Comparison of ENCODE assay signal across 8 mouse cellular contexts in genomic region chr11:43474225-43474774, GRCm38 (mm10). TPM values are rescaled to one million over a fixed set of nuclear protein-coding genes. Genes with fewer than 3 reads are reported as not detected.
DNase-seq lines count a peak whose midpoint lies in the region; ATAC-seq and TF ChIP-seq lines count a peak whose summit lies in the region.

Gene C1qtnf2, plus strand, starts transcription at chr11:43474276.

- H3K27ac ChIP-seq in forebrain, embryonic 10.5 days = peak within 1 kb of the TSS; percentile 53; the same call in 1 of the 2 replicates
- 0 out of 2 replicates have a peak within 1 kb of the TSS, but pooled peaks have one; percentile 1 for H3K27ac ChIP-seq in heart, postnatal 0 days (ENCODE audit: low read depth)
- no peak within 1 kb of the TSS for H3K27ac ChIP-seq in limb, embryonic 12.5 days
- no peak within 1 kb of the TSS for H3K27ac ChIP-seq in midbrain, embryonic 13.5 days

- no peaks in the 10 kb centered on the region for H3K9me3 ChIP-seq in forebrain, embryonic 10.5 days
- no peaks in the 10 kb centered on the region for H3K9me3 ChIP-seq in heart, postnatal 0 days (replicated peaks; ENCODE audit: control insufficient read depth, low read length)
- H3K9me3 ChIP-seq in limb, embryonic 12.5 days = no peaks in the 10 kb centered on the region
- H3K9me3 ChIP-seq in midbrain, embryonic 13.5 days = no peaks in the 10 kb centered on the region

- H3K4me2 ChIP-seq in heart, postnatal 0 days (ENCODE audit: low read depth, low read length) = peak within 1 kb of the TSS; percentile 68
- H3K4me2 ChIP-seq in limb, embryonic 12.5 days = peak within 1 kb of the TSS; percentile 66
- peak within 1 kb of the TSS; percentile 63 for H3K4me2 ChIP-seq in midbrain, embryonic 13.5 days (replicated peaks)

- no peak within 1 kb of the TSS; the same call in 1 of the 2 replicates for H3K9ac ChIP-seq in heart, postnatal 0 days (replicated peaks; ENCODE audit: low read depth, low read length)
- peak within 1 kb of the TSS; percentile 46; the same call in 1 of the 2 replicates for H3K9ac ChIP-seq in limb, embryonic 12.5 days (replicated peaks)
- H3K9ac ChIP-seq in midbrain, embryonic 13.5 days (replicated peaks) = peak within 1 kb of the TSS; percentile 58

- WGBS in forebrain, embryonic 10.5 days = 2% methylated on average over 24 of the region's 24 CpGs
- WGBS in heart, postnatal 0 days = 4% methylated on average over 24 of the region's 24 CpGs
- 5% methylated on average over 24 of the region's 24 CpGs for WGBS in limb, embryonic 12.5 days
- WGBS in midbrain, embryonic 13.5 days = 2% methylated on average over 24 of the region's 24 CpGs

- H3K4me3 ChIP-seq in forebrain, embryonic 10.5 days = peak within 1 kb of the TSS; percentile 51
- H3K4me3 ChIP-seq in heart, postnatal 0 days (ENCODE audit: low read depth, low read length) = peak within 1 kb of the TSS; percentile 42
- H3K4me3 ChIP-seq in limb, embryonic 12.5 days (replicated peaks) = peak within 1 kb of the TSS; percentile 33
- peak within 1 kb of the TSS; percentile 37 for H3K4me3 ChIP-seq in midbrain, embryonic 13.5 days (replicated peaks)

- peaks cover 29% of the 10 kb centered on the region for H3K27me3 ChIP-seq in forebrain, embryonic 10.5 days (ENCODE audit: poor library complexity, severe bottlenecking)
- no peaks in the 10 kb centered on the region for H3K27me3 ChIP-seq in heart, postnatal 0 days (ENCODE audit: control insufficient read depth, insufficient read depth, low read length)
- peaks cover 12% of the 10 kb centered on the region for H3K27me3 ChIP-seq in limb, embryonic 12.5 days
- H3K27me3 ChIP-seq in midbrain, embryonic 13.5 days = peaks cover 6% of the 10 kb centered on the region; the same call in 1 of the 2 replicates

- peak; percentile 79 for ATAC-seq in heart, postnatal 0 days (ENCODE audit: insufficient read depth, low read depth)
- ATAC-seq in limb, embryonic 12.5 days (ENCODE audit: insufficient number of reproducible peaks, insufficient read depth, low FRiP score, low TSS enrichment, low read depth) = peak; percentile 57; the same call in 1 of the 2 replicates
- peak; percentile 81 for ATAC-seq in midbrain, embryonic 13.5 days

- TF ChIP-seq EP300 in heart, postnatal 0 days (IDR thresholded peaks at IDR 0.05; ENCODE audit: low read depth) = no peak

- peak; percentile 52 for DNase-seq in CD4-positive helper T cell, adult 2 months (ENCODE audit: low read depth, low spot score)
- peak; percentile 43 for DNase-seq in NIH3T3 (ENCODE audit: low read depth)
- DNase-seq in forebrain, embryonic 10.5 days (ENCODE audit: extremely low spot score, low spot score) = peak; percentile 57
- DNase-seq in heart, postnatal 0 days (ENCODE audit: low spot score) = peak; percentile 46
- DNase-seq in urinary bladder, postnatal 25 days (ENCODE audit: low spot score) = peak; percentile 53
- DNase-seq in frontal cortex, postnatal 25 days (ENCODE audit: low spot score in 2 of 2) = no peak

- peaks cover 16% of the 10 kb centered on the region for H3K4me1 ChIP-seq in forebrain, embryonic 10.5 days
- H3K4me1 ChIP-seq in heart, postnatal 0 days (ENCODE audit: control insufficient read depth, insufficient read depth) = peaks cover 19% of the 10 kb centered on the region; the same call in 1 of the 2 replicates
- H3K4me1 ChIP-seq in limb, embryonic 12.5 days (replicated peaks) = peaks cover 9% of the 10 kb centered on the region
- peaks cover 17% of the 10 kb centered on the region for H3K4me1 ChIP-seq in midbrain, embryonic 13.5 days (replicated peaks)

- no peak for TF ChIP-seq CTCF in heart, postnatal 0 days (IDR thresholded peaks at IDR 0.05; ENCODE audit: low read depth)

- no peaks in the 10 kb centered on the region for H3K36me3 ChIP-seq in forebrain, embryonic 10.5 days (replicated peaks)
- no peaks in the 10 kb centered on the region for H3K36me3 ChIP-seq in heart, postnatal 0 days (replicated peaks; ENCODE audit: control insufficient read depth, insufficient read depth, low read length)
- H3K36me3 ChIP-seq in limb, embryonic 12.5 days = no peaks in the 10 kb centered on the region
- no peaks in the 10 kb centered on the region for H3K36me3 ChIP-seq in midbrain, embryonic 13.5 days

RNA-seq across cellular contexts. Expression of gene C1qtnf2, which starts in this region (rescaled TPM):
- polyA plus RNA-seq in forebrain, embryonic 10.5 days (2016; fragmentation: Nextera tagmentation; extraction: Ambion mirVana) = 0.71 and 1.2 TPM in 2 replicates
- total RNA-seq in heart, postnatal 0 days (2014; rRNA removed; ENCODE audit: low replicate concordance) = 6.3 and 14.3 TPM in 2 replicates
- 13.9 and 14.0 TPM in 2 replicates for polyA plus RNA-seq in heart, postnatal 0 days (2015; fragmentation: Nextera tagmentation; extraction: Ambion mirVana)
- 3.2 and 5.0 TPM in 2 replicates for polyA plus RNA-seq in limb, embryonic 12.5 days (2016; fragmentation: Nextera tagmentation; extraction: Ambion mirVana)
- polyA plus RNA-seq in midbrain, embryonic 13.5 days (2015; fragmentation: Nextera tagmentation; extraction: Ambion mirVana) = 3.6 and 3.9 TPM in 2 replicates

Comparison
In these comparisons a context has a peak if more than half of its experiments do, and no peak if none do; other contexts are left out.
1. DNase-seq: peak in CD4-positive helper T cell, adult 2 months (single experiment), NIH3T3 (single experiment), forebrain, embryonic 10.5 days (single experiment), heart, postnatal 0 days (single experiment) and urinary bladder, postnatal 25 days (single experiment); none in frontal cortex, postnatal 25 days (0 of 2).
2. H3K27ac ChIP-seq: peak in forebrain, embryonic 10.5 days (single experiment) and heart, postnatal 0 days (single experiment); none in limb, embryonic 12.5 days (single experiment) and midbrain, embryonic 13.5 days (single experiment).
3. Peak in every context shown above with its lines, with median percentiles within 50 percentile points of each other: H3K4me3 ChIP-seq, ATAC-seq and H3K4me2 ChIP-seq.